Mouse (Mus musculus): ENCODE data around the gene Vmn2r104. TPM values are rescaled to one million over a fixed set of nuclear protein-coding genes. Genes with fewer than 3 reads are reported as not detected.

The Vmn2r104 gene
- polyA plus RNA-seq (2017; shearing (Covaris generic)) = 0.04 TPM

DNA sequence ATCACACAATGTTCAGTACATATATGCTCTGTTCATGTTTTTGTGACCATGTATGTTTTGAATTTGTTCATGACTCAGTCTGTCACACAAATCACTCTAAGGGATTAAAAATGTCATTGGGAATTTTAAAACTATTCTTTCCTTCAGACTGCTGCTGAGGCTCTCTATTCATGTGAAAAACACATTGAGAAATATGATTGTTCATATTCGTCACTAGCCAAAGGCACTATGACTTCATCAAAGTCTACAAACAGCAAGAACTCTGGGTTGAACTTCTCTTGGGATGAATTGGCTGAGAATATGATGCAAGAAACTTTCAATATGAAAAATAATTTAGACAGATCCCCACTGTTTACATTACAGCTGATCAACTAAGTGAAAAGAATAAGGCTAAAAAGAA is at the start of gene Vmn2r104:
Gene Vmn2r104, minus strand, starts transcription at position 101 of the 400 bp plus-strand sequence.

Other genes with a start within 250 kb of the Vmn2r104 start
- gene Fpr-rs7, start 65.9 kb upstream of the Vmn2r104 start, polyA plus RNA-seq (2017; shearing (Covaris generic)) = not detected
- not detected for gene Fpr-rs6, start 134.8 kb upstream of the Vmn2r104 start, polyA plus RNA-seq (2017; shearing (Covaris generic))
- 0.12 TPM for gene Vmn2r105, start 186.7 kb upstream of the Vmn2r104 start, polyA plus RNA-seq (2017; shearing (Covaris generic))
- gene Vmn2r106, start 237.2 kb upstream of the Vmn2r104 start, polyA plus RNA-seq (2017; shearing (Covaris generic)) = 0.12 TPM